Mouse (Mus musculus) inflammation-experienced regulatory T-cells, adult 6 months (primary cell): ENCODE measurements around the gene Ccdc9. TPM values are rescaled to one million over a fixed set of nuclear protein-coding genes. Genes with fewer than 3 reads are reported as not detected.
"Not testable (repeated sequence)": the region's sequence is repeated elsewhere in the genome, so short reads cannot be mapped to it uniquely, and the experiment has no call there.

Experiments used
- ATAC-seq: one replicate; pipeline ENCODE4 v1.8.0; 2017
- polyA plus RNA-seq, 3 experiments: library from polyadenylated mRNA; unstranded; fragments of 100-300 nt; shearing (Covaris generic); gene quantifications; one replicate each; pipeline ENCODE4 v1.2.1; 2017

The Ccdc9 gene
- polyA plus RNA-seq, 3 experiments from 2014 or later, result 10.6 to 16.3 (median 11.5) TPM

DNA sequence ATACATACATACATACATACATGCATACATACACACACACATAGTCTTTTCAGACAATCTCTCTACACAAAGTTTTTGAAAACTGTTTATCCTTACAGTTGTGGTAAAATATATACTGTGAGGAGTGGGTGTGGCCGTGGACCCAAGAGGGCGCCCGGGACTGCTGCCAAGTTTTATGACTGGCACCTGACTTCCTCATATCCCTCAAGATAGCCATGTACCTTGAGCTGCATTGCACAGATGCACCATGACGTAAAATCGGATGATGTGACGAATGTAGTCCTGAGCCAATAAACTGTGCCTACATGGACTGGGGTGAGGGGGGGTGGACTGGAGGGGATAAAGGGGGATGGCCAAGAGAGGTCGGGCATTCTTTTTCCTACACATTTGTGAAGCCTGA lies 20.0 kb downstream of the Ccdc9 start:
- not testable (repeated sequence) for ATAC-seq

DNA sequence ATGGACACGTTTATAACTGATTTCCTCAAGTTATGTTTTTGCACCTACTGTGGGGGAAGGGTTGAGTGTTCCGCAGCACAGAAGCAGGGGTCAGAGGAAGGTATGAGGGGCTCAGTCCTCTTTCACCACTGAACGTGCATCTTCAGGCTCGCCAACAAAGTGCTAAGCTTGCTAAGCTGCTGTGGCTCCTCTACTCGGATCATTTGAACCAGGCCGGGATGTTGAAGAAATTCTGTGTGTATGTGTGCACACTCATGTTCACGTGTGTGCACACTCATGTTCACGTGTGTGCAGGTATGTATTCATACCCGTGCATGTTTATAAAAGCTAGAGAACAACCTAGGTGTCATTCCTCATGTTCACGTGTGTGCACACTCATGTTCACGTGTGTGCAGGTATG lies 20.7 kb downstream of the Ccdc9 start:
- no peak for ATAC-seq

DNA sequence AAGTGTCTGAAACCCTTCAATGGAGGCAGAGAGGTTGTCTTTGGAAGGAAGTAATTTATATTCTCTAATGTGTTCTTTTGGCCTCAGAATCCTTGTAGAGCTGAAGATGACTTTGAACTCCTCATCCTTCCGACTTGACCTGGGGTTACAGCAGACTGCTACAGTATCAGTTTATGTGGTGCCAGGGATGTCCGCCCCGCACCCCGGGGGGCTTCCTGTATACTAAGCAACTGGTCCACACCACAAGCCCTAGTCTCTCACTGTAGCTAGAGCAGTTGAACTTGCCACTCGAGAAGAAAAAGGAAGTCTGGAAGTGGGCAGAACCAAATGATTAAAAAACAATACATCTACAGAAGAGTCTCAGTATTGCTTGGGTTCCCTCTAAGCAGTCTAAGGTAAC lies 22.8 kb downstream of the Ccdc9 start:
- ATAC-seq, result no peak

DNA sequence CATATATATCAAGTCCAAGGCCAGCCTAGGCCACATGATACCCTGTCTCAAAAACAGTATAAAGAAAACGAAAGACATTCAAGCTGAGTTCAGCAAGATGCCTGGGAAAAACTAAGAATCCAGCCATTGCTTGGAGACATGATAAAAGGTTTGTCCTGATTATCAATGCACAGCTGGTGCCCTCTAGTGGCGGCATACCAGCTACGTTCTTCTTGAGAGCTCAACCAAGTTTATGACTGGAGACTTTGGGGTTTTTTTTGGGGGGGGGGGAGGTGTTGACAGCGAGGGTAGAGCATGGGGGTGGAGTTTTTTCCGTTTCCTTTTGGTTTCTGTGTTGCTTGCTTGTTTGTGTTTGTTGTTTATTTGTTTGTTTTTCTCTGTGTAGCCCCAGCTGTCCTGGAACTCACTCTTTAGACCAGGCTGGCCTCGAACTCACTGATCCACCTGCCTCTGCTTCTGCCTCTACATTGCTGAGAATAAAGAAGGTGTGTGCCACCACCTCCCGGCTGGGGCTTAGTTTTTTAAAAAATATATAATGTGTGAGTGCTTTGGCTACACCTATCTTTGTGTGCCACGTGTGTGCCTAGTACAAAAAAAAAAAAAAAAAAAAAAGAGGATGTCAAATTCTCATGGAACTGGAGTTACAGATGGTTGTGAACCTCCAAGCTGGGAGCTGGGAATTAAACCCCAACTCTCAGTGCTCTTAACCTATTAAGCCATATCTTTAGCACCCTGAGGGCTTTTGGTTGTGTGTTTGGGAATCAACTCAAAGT lies 23.4 kb downstream of the Ccdc9 start:
- peak; percentile 80 for ATAC-seq

DNA sequence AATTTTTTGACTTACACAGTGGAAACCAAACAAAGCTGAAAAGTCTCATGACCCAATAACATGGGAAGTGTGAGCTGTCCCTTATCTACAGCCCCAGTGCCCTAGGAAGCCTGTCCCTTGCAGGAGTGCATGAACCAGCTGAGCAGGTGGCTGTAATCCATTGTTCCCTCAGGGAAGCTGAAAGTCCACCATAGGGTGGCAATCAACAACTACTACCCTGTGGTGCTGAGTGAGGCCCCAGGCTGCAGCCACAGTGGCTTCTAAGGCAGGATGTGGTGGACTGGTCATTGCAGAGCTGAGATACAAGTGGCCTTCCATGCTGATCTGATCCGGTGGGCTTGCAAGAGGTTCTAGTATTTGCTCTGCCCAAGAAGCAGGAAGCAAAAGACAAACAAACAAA lies 25.5 kb downstream of the Ccdc9 start:
- no peak for ATAC-seq

GRCm38 (mm10) chr7:16259110-16259590 lies 27.4 kb downstream of the Ccdc9 start, which contains the start of gene C5ar1:
C5ar1 (minus strand) TSS chr7:16259540.
- no peak for ATAC-seq

GRCm38 (mm10) chr7:16257830-16258229 lies 28.8 kb downstream of the Ccdc9 start:
- ATAC-seq, result no peak

DNA sequence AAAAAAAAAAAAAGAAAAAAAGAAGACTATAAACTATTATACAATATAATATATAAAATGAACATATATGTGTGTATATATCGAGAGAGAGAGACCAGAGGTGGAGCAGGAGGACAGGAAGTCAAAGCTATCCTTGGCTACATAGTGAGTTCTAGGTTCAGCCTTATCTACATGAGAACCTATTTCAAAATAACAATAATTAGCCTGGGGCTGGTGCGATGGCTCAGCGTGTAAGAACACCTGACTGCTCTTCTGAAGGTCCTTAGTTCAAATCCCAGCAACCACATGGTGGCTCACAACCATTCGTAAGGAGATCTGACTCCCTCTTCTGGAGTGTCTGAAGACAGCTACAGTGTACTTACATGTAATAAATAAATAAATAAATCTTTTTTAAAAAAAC lies 30.6 kb downstream of the Ccdc9 start:
- not testable (repeated sequence) for ATAC-seq

DNA sequence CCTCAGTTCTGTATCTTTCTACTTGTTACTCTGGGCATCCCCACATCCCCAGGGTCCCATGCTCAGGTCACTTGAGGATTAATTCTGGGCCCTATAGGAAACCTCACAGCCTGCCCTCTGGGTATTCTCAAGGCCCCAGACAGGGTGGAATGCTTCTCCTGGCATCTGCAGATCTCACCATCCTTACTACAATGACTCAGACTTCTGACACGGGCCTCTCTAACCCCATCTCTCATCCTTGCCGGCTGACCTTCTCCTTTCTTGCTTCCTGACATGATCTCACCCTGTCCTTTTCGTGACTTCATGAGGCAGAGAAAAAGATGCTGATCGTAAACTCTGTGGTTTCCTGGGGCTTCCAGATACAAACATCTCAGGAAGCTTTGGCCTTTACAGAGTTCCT lies 32.4 kb downstream of the Ccdc9 start:
- ATAC-seq, result no peak

GRCm38 (mm10) chr7:16250687-16251086 lies 35.9 kb downstream of the Ccdc9 start:
- ATAC-seq, result no peak

DNA sequence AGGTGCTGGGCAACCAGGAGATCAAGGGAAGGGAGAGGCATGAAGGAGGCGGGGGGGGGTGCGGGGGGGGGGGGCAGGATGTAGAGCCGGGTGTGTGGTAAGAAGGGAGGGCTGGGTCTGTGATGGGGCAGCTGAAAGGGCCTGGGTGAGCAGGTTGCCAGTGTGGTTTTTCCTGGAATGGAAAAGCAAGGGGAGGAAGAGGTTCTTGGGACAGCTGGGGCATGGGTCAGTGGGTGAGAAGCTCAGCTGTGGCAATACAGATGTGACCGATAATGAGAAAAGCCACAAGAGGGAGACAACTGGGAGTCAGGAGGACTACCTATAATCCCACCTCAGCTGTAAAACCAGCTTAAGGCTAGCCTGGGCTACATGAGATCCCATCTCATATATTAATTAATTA lies 40.6 kb downstream of the Ccdc9 start:
- peak; percentile 46 for ATAC-seq

- no peak for ATAC-seq
Measured at GRCm38 (mm10) chr7:16244067-16244466, 42.5 kb downstream of the Ccdc9 start, which contains the start of gene C5ar2. C5ar2 (minus strand) TSS chr7:16244154.

- no peak for ATAC-seq
Measured at GRCm38 (mm10) chr7:16242198-16242597, 44.4 kb downstream of the Ccdc9 start.

DNA sequence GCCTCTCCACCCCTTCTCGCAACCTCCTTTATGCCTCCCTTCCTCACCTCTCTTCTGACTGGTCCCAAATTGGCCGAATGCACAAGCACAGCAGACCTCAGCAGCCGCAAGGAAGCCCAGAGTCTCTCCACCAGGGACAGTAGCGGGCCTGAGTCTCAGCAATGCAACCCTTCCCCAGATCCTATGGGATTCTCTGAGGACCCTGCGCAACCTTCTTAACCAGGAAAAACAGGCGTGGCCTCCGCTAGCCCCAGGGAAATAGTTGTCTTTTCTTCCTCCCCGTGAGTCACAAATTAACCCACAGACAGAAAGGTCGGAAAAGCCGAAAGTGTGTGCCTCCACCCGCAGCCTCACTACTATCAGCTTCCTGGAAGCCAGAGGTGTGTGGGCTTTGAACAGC lies 44.8 kb downstream of the Ccdc9 start:
- no peak for ATAC-seq

- no peak for ATAC-seq
Measured at GRCm38 (mm10) chr7:16240978-16241303, 45.7 kb downstream of the Ccdc9 start.

DNA sequence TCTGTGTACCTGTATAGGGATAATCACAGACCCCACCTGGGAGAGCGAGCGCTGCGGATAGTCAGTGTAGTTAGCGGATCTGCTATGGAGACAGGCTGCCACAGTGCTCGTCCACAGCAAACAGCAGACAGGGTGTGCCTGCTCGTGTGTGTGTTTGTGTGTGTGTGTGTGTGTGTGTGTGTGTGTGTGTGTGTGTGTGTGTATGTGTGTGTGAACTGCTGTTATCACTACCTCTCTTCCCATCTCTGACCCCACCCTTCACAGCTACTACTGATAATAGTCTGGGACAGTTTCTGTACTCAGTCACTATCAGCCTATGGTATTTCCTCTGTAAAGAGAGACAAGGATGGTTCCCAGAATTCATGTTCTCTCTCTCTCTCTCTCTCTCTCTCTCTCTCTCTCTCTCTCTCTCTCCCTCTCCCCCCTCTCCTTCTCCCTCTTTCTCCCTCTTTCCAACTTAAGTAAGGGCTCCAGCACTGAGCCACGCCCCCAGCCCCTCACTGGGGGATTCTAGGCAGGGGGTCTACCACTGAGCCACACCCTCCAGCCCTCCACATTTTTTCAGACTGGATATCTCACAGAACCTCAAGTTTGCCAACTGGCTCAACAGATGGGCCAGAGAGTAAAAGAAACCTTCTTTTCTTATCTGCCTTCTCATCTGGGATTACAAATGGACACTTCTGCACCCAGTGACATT lies 46.2 kb downstream of the Ccdc9 start:
- no peak for ATAC-seq

DNA sequence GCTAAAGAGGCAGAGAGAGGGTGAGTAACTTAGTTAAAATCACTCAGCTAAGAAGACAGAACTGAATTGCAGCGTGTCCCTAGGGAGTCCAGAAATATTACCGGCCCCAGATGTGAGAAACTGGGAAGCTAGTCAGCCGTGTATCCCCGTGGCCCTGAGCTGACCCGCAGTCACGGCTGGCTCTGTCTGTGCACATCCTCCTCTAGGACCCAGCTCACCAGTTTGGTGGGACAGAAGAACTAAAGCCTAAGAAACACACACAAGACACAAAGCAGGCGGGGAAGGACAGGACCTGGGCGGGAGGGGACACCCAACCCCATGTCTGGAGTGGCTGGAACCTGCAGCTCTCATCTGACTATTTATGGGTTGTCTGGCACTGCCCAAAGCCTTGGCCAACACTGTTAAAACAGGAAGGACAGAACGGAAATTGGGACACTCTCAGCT lies 47.0 kb downstream of the Ccdc9 start:
- ATAC-seq, result no peak

- no peak for ATAC-seq
Measured at GRCm38 (mm10) chr7:16229869-16230268, 56.7 kb downstream of the Ccdc9 start.

Other genes with a start within 250 kb of the Ccdc9 start
- 1 to 10 TPM; 2.7 to 4.4 (median 4.2) TPM for gene Bicra, start 238.9 kb downstream of the Ccdc9 start, polyA plus RNA-seq
- under 1 TPM in 1 of 3 experiments, not detected in 2; 0.07 TPM for gene Zfp541, start 225.0 kb downstream of the Ccdc9 start, polyA plus RNA-seq
- 100 to 1,000 TPM; 191 to 298 (median 208) TPM for gene Napa, start 188.3 kb downstream of the Ccdc9 start, polyA plus RNA-seq
- 10 to 100 TPM; 18.7 to 23.5 (median 19.2) TPM for gene Kptn, start 166.9 kb downstream of the Ccdc9 start, polyA plus RNA-seq
- not detected for gene Slc8a2, start 157.0 kb downstream of the Ccdc9 start, polyA plus RNA-seq
- 10 to 100 TPM in 2 of 3 experiments, 1 to 10 TPM in 1; 8.6 to 23.2 (median 20.8) TPM for gene Meis3, start 111.7 kb downstream of the Ccdc9 start, polyA plus RNA-seq
- 10 to 100 TPM in 2 of 3 experiments, 1 to 10 TPM in 1; 8.3 to 12.4 (median 11.4) TPM for gene Dhx34, start 64.8 kb downstream of the Ccdc9 start, polyA plus RNA-seq
- under 1 TPM in 1 of 3 experiments, not detected in 2; 0.23 TPM for gene C5ar2, start 42.6 kb downstream of the Ccdc9 start, polyA plus RNA-seq
- under 1 TPM in 1 of 3 experiments, not detected in 2; 0.21 TPM for gene C5ar1, start 27.3 kb downstream of the Ccdc9 start, polyA plus RNA-seq
- 1 to 10 TPM in 2 of 3 experiments, under 1 TPM in 1; 0.96 to 2.4 (median 2.3) TPM for gene Inafm1, start 13.2 kb downstream of the Ccdc9 start, polyA plus RNA-seq
- gene Bbc3, start 21.6 kb upstream of the Ccdc9 start, polyA plus RNA-seq, result 1 to 10 TPM in 2 of 3 experiments, under 1 TPM in 1; 0.42 to 1.5 (median 1.2) TPM
- gene Sae1, start 101.0 kb upstream of the Ccdc9 start, polyA plus RNA-seq, result 100 to 1,000 TPM in 1 of 3 experiments, 10 to 100 TPM in 2; 72.6 to 121 (median 77.7) TPM
- gene Zc3h4, start 114.1 kb upstream of the Ccdc9 start, polyA plus RNA-seq, result 10 to 100 TPM; 13.1 to 20.1 (median 17.3) TPM
- 1 to 10 TPM; 5.3 to 7.7 (median 7.6) TPM for gene Tmem160, start 166.0 kb upstream of the Ccdc9 start, polyA plus RNA-seq
- gene Npas1, start 190.9 kb upstream of the Ccdc9 start, polyA plus RNA-seq, result under 1 TPM in 2 of 3 experiments, not detected in 1; 0.18 to 0.24 TPM